Mouse (Mus musculus): ENCODE measurements around the gene Nln. TPM values are rescaled to one million over a fixed set of nuclear protein-coding genes. Genes with fewer than 3 reads are reported as not detected.

The Nln gene
- polyA plus RNA-seq, 1 experiment = 12.4 TPM

- H3K4me1 ChIP-seq (ENCODE audit: control insufficient read depth, insufficient read depth, low read length) = no peaks in the 10 kb centered on the region
- H3K27ac ChIP-seq (ENCODE audit: control insufficient read depth, insufficient read depth, low read depth, low read length, poor library complexity) = no peak overlapping the region
- TF ChIP-seq CTCF (IDR thresholded peaks at IDR 0.05; ENCODE audit: control insufficient read depth, insufficient read depth, low read length) (no peak), POLR2A (IDR thresholded peaks at IDR 0.05; ENCODE audit: borderline replicate concordance, control insufficient read depth, low read depth, low read length) (no peak)
- 73% methylated on average over 2 of the region's 2 CpGs for WGBS
- no peak overlapping the region for H3K4me3 ChIP-seq (replicated peaks; ENCODE audit: control insufficient read depth, low read depth, low read length)
Measured at GRCm38 (mm10) chr13:104132561-104132960, 23.1 kb upstream of the Nln start.

- no peak overlapping the region for H3K4me3 ChIP-seq (replicated peaks; ENCODE audit: control insufficient read depth, low read depth, low read length)
- H3K4me1 ChIP-seq (ENCODE audit: control insufficient read depth, insufficient read depth, low read length) = no peaks in the 10 kb centered on the region
- no peak overlapping the region for H3K27ac ChIP-seq (ENCODE audit: control insufficient read depth, insufficient read depth, low read depth, low read length, poor library complexity)
- WGBS = 84% methylated on average over 20 of the region's 20 CpGs
- TF ChIP-seq POLR2A (IDR thresholded peaks at IDR 0.05; ENCODE audit: borderline replicate concordance, control insufficient read depth, low read depth, low read length) (no peak), CTCF (IDR thresholded peaks at IDR 0.05; ENCODE audit: control insufficient read depth, insufficient read depth, low read length) (no peak)
Measured at GRCm38 (mm10) chr13:104123662-104124381, 14.4 kb upstream of the Nln start.

- WGBS = 78% methylated on average over 17 of the region's 17 CpGs
- H3K4me3 ChIP-seq (replicated peaks; ENCODE audit: control insufficient read depth, low read depth, low read length) = no peak overlapping the region
- H3K4me1 ChIP-seq (ENCODE audit: control insufficient read depth, insufficient read depth, low read length) = no peaks in the 10 kb centered on the region
- TF ChIP-seq POLR2A (IDR thresholded peaks at IDR 0.05; ENCODE audit: borderline replicate concordance, control insufficient read depth, low read depth, low read length) = no peak
- no peak for TF ChIP-seq CTCF (IDR thresholded peaks at IDR 0.05; ENCODE audit: control insufficient read depth, insufficient read depth, low read length)
- no peak overlapping the region for H3K27ac ChIP-seq (ENCODE audit: control insufficient read depth, insufficient read depth, low read depth, low read length, poor library complexity)
Measured at GRCm38 (mm10) chr13:104122078-104122840, 12.8 kb upstream of the Nln start.

- H3K27ac ChIP-seq (ENCODE audit: control insufficient read depth, insufficient read depth, low read depth, low read length, poor library complexity) = no peak overlapping the region
- 84% methylated on average over 2 of the region's 2 CpGs for WGBS
- TF ChIP-seq CTCF (IDR thresholded peaks at IDR 0.05; ENCODE audit: control insufficient read depth, insufficient read depth, low read length) = no peak
- H3K4me1 ChIP-seq (ENCODE audit: control insufficient read depth, insufficient read depth, low read length) = no peaks in the 10 kb centered on the region
- no peak overlapping the region for H3K4me3 ChIP-seq (replicated peaks; ENCODE audit: control insufficient read depth, low read depth, low read length)
Measured at GRCm38 (mm10) chr13:104114827-104115226, 5.4 kb upstream of the Nln start.

GRCm38 (mm10) chr13:104113782-104114181 is 4.4 kb upstream of the Nln start:
- no peak overlapping the region for H3K4me3 ChIP-seq (replicated peaks; ENCODE audit: control insufficient read depth, low read depth, low read length)
- TF ChIP-seq POLR2A (IDR thresholded peaks at IDR 0.05; ENCODE audit: borderline replicate concordance, control insufficient read depth, low read depth, low read length) (no peak), CTCF (IDR thresholded peaks at IDR 0.05; ENCODE audit: control insufficient read depth, insufficient read depth, low read length) (no peak)
- WGBS = 78% methylated on average over 4 of the region's 4 CpGs
- no peak overlapping the region for H3K27ac ChIP-seq (ENCODE audit: control insufficient read depth, insufficient read depth, low read depth, low read length, poor library complexity)
- H3K4me1 ChIP-seq (ENCODE audit: control insufficient read depth, insufficient read depth, low read length) = no peaks in the 10 kb centered on the region

- TF ChIP-seq POLR2A (IDR thresholded peaks at IDR 0.05; ENCODE audit: borderline replicate concordance, control insufficient read depth, low read depth, low read length) = no peak
- no peak for TF ChIP-seq CTCF (IDR thresholded peaks at IDR 0.05; ENCODE audit: control insufficient read depth, insufficient read depth, low read length)
- H3K4me3 ChIP-seq (replicated peaks; ENCODE audit: control insufficient read depth, low read depth, low read length) = no peak overlapping the region
- no peaks in the 10 kb centered on the region; the same call in 1 of the 2 replicates for H3K4me1 ChIP-seq (ENCODE audit: control insufficient read depth, insufficient read depth, low read length)
- WGBS = 52% methylated on average over 12 of the region's 12 CpGs
- no peak overlapping the region for H3K27ac ChIP-seq (ENCODE audit: control insufficient read depth, insufficient read depth, low read depth, low read length, poor library complexity)
Measured at GRCm38 (mm10) chr13:104112266-104112900, 3.0 kb upstream of the Nln start.

- no peak overlapping the region for H3K4me3 ChIP-seq (replicated peaks; ENCODE audit: control insufficient read depth, low read depth, low read length)
- TF ChIP-seq POLR2A (IDR thresholded peaks at IDR 0.05; ENCODE audit: borderline replicate concordance, control insufficient read depth, low read depth, low read length) = no peak
- no peak for TF ChIP-seq CTCF (IDR thresholded peaks at IDR 0.05; ENCODE audit: control insufficient read depth, insufficient read depth, low read length)
- H3K27ac ChIP-seq (ENCODE audit: control insufficient read depth, insufficient read depth, low read depth, low read length, poor library complexity) = no peak overlapping the region
- H3K4me1 ChIP-seq (ENCODE audit: control insufficient read depth, insufficient read depth, low read length) = no peaks in the 10 kb centered on the region; the same call in 1 of the 2 replicates
- 62% methylated on average over 7 of the region's 7 CpGs for WGBS
Measured at GRCm38 (mm10) chr13:104110526-104110925, 1.1 kb upstream of the Nln start.

GRCm38 (mm10) chr13:104109816-104110521 is 555 bp upstream of the Nln start:
- TF ChIP-seq POLR2A (IDR thresholded peaks at IDR 0.05; ENCODE audit: borderline replicate concordance, control insufficient read depth, low read depth, low read length) (no peak), CTCF (IDR thresholded peaks at IDR 0.05; ENCODE audit: control insufficient read depth, insufficient read depth, low read length) (no peak)
- peak overlapping the region; percentile 55 for H3K4me3 ChIP-seq (replicated peaks; ENCODE audit: control insufficient read depth, low read depth, low read length)
- H3K27ac ChIP-seq (ENCODE audit: control insufficient read depth, insufficient read depth, low read depth, low read length, poor library complexity) = no peak overlapping the region
- 9% methylated on average over 38 of the region's 38 CpGs for WGBS
- no peaks in the 10 kb centered on the region; the same call in 1 of the 2 replicates for H3K4me1 ChIP-seq (ENCODE audit: control insufficient read depth, insufficient read depth, low read length)

All from bone marrow, adult 2 months (tissue).